Mouse (Mus musculus) heart, adult 18-20 months (tissue): ENCODE measurements at regions not wholly inside any gene's neighbourhood (a gene's known extent, or its start where the extent isn't known, plus 50 kb on each side); places are given as distances from the start of the nearest gene placed in this dataset.
"Not testable (repeated sequence)": the region's sequence is repeated elsewhere in the genome, so short reads cannot be mapped to it uniquely, and the experiment has no call there.

Source experiments
- DNase-seq, 2 experiments: peaks; one replicate each; pipeline ENCODE4 v3.0.0; 2021 to 2022; ENCODE audit warnings: mixed read lengths in 1 of 2

- DNase-seq, result peak; percentile 2 to 20
Observed at GRCm38 (mm10) chr1:177382596-177383190, 59.5 kb upstream of the Zbtb18 start.

- no peak for DNase-seq
Observed at GRCm38 (mm10) chr1:177382147-177382546, 60.0 kb upstream of the Zbtb18 start.

- no peak for DNase-seq
Observed at GRCm38 (mm10) chr1:177378112-177378511, 64.0 kb upstream of the Zbtb18 start.

DNA sequence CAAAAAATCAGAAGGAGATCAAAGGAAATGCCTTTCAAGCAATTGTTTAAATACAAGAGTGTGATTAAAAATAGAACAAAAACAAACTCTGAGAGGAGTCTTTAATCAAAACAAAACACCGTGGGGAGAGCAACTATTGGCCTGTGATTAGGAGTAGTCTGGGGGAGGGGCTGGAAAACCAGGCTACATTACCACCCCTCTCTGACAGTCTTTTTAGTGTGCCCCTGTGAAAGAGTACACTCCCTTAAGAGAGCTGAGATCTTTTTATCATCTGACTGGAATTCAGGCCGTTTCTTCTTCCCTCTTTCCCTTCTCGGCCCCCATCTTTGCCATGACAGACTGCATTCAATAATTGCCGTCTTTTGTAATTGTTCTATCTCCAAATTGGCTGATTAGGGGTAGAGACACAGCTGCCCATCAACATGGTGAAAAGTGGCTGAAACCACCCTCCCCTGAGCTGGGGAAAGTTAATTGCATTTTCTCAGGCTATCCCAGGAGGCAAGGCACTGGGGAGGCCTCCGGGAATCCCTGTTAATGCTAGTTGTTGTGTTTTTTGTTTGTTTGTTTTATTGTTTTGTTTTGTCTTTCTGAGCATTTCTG is 68.8 kb upstream of the Zbtb18 start:
- DNase-seq, result no peak

GRCm38 (mm10) chr1:177372066-177372465 is 70.1 kb upstream of the Zbtb18 start:
- no peak for DNase-seq

GRCm38 (mm10) chr1:177367864-177368610 is 74.1 kb upstream of the Zbtb18 start:
- no peak for DNase-seq

DNA sequence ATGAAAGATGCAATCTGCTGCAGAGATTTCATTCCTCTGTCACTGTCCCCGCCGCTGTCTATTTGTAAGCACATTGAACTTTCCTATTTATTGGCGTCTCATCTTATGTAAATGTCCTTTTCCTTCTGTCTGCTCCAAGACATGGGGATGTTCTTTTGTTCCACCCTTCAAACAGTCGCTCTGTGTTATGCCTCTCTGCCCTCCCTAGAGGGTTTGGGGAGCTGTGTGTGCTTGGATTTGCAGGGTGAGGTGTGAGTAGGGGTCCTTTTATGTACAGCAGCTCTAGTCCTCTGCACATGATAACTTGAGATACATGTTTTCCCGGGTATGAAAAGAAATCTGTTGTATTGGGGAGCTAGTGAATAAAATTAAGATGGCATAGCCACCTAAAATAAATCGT is 75.2 kb upstream of the Zbtb18 start:
- no peak for DNase-seq

DNA sequence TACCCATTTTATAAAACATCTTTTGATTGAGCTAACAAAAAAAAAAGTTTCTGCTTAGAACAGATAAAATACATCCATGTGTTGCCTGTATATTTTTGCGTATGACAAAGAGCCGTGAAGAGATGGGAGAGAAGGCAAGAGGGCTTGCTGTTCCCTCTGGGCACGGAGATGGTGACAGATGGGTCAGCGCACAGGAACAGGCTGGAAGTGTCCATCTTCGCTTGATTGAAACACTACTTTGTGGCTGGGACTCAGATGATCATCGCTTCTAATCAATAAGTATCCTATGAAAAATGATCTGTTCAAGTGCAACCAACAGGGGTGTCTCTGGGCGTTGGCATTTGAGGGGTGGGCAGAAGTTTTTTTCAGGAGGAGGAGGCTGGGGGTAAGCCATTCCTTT is 75.7 kb upstream of the Zbtb18 start:
- no peak for DNase-seq

DNA sequence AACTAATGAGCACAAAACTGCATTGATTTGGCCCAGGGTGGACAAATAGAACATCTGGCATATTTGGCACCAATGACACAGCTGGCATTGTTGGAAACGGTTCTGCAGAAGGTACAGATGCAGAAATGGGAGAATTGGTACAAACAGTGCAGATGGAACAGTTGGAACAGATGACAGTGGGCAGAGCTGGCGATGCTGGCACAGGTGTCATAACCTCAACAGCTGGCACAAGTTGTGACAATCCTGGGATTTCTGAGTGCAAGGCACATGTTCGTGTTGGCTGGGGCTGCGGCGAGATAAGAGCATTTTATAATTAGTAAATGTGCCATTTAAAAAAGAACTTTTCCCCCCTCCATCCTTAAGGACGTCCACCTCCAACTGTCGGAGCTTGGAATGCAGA is 77.8 kb upstream of the Zbtb18 start:
- peak in 1 of 2 experiments; percentile 27 for DNase-seq

GRCm38 (mm10) chr1:177362398-177362797 is 79.8 kb upstream of the Zbtb18 start:
- DNase-seq, result no peak

DNA sequence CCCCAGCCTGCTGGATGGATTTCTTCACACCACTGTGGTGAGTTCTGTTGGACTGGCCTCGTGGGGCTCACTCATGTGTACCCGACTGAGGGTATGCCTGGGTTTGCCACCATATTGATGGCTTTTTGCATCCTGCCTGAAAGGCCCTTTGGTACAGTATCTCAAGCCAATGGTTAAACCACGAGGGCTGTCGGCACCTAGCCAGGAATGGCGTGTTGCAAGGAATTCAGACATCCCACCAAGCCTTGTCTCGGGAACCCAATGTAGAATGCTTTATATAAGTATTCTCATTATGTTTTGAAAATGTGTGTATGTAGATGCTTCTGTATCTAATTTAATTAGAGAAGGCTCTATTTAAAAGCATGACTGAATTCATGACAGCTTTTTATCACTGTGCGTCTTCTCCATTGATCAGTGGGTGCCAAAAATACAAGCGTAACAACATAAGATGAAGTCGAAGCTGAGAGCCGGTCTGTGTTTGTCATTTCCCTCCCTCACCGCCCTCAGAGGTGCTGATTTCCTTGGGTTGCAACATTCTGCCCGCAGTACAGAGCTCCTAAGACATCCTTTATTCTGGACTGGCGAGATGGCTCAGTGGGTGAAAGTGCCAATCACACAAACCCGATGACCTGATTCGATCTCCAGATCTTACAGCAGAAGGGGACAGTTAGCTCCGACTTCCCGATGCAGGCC is 90.5 kb upstream of the Akt3 start:
- DNase-seq, result no peak

GRCm38 (mm10) chr1:177347208-177347607 is 89.2 kb upstream of the Akt3 start:
- no peak for DNase-seq

GRCm38 (mm10) chr1:177346540-177346939 is 88.5 kb upstream of the Akt3 start:
- DNase-seq, result no peak

GRCm38 (mm10) chr1:177345540-177345939 is 87.5 kb upstream of the Akt3 start:
- DNase-seq, result no peak

DNA sequence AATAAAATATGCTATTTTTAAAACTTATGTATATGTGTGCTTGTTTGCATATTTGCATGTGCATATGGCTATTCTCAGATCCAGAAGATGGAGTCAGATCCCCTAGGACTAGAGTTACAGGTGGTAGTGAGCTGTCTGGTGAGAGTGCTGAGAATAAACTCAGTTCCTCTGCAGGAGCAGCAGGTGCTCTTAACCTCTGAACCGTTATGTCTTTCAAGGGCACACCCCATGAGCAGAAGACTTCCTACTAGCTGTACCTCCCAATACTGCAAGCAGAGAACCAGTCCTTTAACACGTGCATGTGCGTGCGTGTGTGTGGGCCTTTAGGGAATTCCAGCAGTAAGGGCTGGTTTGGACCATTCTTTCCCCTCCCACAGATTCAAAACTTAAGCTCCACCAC is 85.9 kb upstream of the Akt3 start:
- no peak for DNase-seq

GRCm38 (mm10) chr1:177343121-177343520 is 85.1 kb upstream of the Akt3 start:
- DNase-seq, result no peak

- no peak for DNase-seq
Observed at GRCm38 (mm10) chr1:177340232-177340631, 82.2 kb upstream of the Akt3 start.

GRCm38 (mm10) chr1:177339207-177339787 is 81.3 kb upstream of the Akt3 start:
- DNase-seq, result not testable (repeated sequence)

DNA sequence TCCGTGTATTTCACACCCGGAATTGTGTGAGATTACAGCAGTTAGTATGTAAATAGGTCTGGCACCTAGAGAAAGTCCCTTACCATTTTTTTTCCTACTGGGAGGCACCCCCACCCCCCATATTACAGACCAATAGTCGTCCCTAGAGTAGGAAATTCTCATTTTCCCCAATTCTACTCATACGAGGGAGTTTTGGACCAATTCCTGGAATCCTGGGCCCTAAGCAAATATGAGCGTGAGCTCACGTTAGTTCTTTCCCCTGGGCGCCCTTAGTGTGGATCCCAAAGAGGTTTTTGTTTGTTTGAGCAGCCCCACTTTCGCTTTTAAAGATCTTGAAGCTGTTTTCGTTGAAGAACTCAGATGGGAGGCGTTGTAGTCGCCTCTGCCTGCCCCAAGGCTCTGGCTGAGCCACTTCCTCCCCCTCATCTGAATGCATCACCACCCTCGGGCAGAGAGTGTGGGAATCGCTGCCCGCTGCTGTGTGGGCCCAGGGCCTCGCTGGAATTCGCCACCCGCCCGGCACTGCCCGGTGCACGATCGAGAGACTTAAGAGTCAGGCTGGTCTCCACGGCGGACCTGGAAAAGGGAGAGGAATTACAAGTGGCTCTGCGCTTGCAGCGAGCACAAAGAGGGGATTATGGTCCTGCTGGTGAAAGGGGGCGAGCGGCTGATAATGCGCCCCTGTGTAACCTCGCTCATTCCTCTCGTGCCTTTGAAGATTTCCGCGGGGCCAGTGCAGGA is 80.6 kb upstream of the Akt3 start:
- peak; percentile 54 to 64 for DNase-seq

GRCm38 (mm10) chr1:177337756-177338155 is 79.8 kb upstream of the Akt3 start:
- DNase-seq, result no peak

- no peak for DNase-seq
Observed at GRCm38 (mm10) chr1:177337141-177337540, 79.1 kb upstream of the Akt3 start.

DNA sequence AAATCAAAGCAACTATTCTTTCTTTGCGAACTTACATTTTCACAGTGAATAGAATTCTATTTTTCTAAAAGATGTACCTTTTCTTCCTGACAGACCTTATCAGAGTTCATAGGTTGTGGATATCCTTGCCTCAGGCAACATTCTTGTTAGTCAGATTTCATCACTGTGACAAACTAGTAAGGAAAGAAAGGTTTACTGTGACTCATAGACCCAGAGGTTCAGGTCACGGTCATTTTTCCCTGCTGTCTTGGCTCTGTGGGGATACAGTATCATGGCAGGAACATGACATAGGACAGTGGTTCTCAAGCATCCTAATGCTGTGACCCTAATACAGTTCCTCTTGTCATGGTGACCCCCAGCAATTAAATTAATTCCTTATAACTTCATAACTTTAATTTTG is 78.4 kb upstream of the Akt3 start:
- DNase-seq, result no peak
